Mouse (Mus musculus) brain, embryonic 14.5 days (tissue): ENCODE measurements at regions not wholly inside any gene's neighbourhood (a gene's known extent, or its start where the extent isn't known, plus 50 kb on each side); places are given as distances from the start of the nearest gene placed in this dataset.

Experiments used
- CTCF ChIP-seq: fragments of 200-500 bp; IDR thresholded peaks from 2 replicates; pipeline ENCODE4 v1.5.1; 2012; ENCODE audit warnings: inconsistent platforms, mild to moderate bottlenecking, moderate library complexity, borderline replicate concordance; ENCODE audit not compliant: insufficient read depth, insufficient read length; ENCODE audit errors: extremely low read depth
- POLR2A ChIP-seq: fragments of 200-500 bp; IDR thresholded peaks from 2 replicates; pipeline ENCODE4 v1.6.1; 2012; ENCODE audit warnings: mild to moderate bottlenecking, inconsistent platforms, borderline replicate concordance; ENCODE audit not compliant: poor library complexity, insufficient read depth, insufficient read length, severe bottlenecking; ENCODE audit errors: extremely low read depth

DNA sequence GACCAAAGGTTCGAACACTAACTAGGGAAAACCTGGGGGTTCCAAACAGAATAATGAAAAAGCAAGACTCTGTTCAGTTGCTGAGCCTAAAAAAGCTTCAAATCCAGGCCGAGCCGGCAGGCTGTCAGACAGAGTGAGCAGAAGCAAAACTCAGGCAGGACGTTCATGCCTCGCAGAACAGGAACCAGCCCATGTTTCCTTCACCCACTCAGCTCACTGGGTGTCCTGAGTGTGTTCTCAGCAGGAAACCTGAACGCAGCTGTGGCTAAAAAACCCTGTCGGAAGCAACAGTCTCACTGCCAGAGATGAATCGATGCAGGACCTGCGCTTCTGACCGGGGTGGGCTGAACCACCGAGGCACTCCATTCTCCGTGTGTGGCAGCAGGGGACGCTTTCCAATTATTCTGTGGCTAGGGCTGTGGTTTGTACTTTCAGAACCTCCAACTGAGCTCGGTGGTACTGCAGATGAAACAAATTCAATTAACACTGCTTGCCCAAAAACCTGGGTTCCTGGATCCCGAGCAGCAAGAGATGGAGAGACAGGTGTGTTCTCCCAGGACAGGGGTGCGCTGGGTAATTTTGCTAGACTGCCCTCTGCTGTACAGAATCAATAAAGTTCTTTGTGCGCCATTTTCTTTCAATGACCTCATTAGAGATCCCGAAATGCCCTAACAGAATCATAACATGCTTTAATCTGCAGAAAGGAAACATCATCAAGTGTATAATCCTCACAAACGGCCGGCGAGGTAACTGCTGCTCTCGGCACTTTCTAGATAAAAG lies 121.1 kb upstream of the Akirin2 start:
- no peak for TF ChIP-seq CTCF
- no peak for TF ChIP-seq POLR2A
